Mouse (Mus musculus) c-Kit-negative CD71-positive TER-119-positive erythroid progenitor cells, embryonic 14.5 days (primary cell): ENCODE data around the gene Gfer.
A peak's percentile ranks its signal among the peaks of the same experiment; 100 is the strongest.
"Not testable (repeated sequence)": the region's sequence is repeated elsewhere in the genome, so short reads cannot be mapped to it uniquely, and the experiment has no call there.

Experiments used
- DNase-seq: peaks from one replicate; pipeline ENCODE4 v3.0.0-alpha.2; 2013; ENCODE audit warnings: low read depth, low spot score

The Gfer gene

DNA sequence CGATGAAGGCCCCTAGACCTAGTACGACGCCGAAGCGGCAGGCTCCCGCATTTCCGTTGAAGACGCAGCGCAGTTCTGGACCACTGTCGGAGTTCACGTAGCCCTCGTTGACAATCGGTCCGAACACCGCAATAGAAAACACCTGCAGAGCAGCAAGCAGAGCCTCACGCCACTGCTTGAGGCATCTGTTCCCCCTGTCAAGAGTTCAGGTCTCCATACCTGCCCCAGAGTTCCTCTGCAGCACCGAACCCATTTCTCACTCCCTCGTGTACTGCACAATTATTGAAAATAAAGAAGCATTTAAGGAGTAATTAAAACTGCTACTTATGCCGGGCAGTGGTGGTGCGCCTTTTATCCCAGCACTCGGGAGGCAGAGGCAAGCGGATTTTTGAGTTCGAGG lies 8.4 kb downstream of the Gfer start:
- no peak for DNase-seq

DNA sequence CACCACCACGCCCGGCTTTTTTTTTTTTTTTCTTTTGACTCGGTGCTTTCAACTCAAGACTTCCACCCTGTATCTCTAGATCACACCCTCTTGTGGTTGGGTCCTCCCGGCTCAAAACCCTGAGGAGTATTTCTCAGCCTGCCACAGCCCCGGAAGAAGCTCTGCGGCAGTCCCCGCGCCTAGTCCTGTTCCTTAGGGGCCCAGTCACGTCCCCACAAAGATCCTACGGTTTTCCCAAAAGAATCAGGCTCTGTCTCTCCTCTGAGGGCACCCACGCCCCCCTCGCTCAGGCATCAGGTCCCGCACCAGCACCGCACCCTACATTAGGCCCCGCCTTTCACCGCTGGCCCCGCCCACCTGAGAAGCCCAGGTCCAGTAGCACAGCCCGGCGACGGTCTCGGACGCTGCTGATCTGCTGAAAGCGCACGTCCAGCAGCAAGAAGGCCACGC lies 8.8 kb downstream of the Gfer start:
- DNase-seq = peak; percentile 43

DNA sequence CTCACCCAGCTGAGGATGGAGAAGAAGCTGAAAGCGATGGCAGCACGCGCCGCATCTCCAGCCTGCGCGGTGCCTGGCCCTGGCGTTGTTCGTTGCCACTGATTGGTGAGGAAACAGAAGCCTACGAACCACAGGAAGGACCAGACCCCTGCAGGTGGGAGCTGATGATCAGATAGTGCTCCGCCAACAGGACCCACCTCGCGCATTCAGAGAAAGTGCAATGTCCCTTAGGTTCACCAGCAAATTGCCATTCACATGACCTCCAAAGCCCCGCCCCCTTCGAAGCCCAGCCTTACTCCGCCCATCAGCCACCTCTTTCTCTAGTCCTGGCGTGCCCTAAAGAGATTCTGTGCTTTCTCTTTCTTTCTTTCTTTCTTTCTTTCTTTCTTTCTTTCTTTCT lies 9.4 kb downstream of the Gfer start:
- DNase-seq = no peak

DNA sequence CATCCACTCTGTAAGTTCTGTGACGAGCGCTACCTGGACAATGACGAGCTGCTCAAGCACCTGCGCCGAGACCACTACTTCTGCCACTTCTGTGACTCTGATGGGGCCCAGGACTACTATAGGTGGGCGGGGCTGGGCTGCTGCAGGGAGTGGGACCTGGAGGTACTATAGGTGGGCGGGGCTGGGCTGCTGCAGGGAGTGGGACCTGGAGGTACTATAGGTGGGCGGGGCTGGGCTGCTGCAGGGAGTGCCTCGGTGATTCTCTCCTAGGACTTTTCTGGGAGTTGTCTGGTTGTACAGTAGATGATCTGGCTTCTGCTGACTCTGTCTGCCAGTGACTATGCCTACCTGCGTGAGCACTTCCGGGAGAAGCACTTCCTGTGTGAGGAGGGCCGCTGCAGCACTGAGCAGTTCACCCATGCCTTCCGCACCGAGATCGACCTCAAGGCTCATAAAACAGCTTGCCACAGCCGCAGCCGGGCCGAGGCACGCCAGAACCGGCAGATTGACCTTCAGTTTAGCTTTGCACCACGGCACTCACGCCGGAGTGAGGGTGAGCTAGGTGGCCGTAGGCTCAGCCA lies 18.4 kb downstream of the Gfer start:
- no peak for DNase-seq

DNA sequence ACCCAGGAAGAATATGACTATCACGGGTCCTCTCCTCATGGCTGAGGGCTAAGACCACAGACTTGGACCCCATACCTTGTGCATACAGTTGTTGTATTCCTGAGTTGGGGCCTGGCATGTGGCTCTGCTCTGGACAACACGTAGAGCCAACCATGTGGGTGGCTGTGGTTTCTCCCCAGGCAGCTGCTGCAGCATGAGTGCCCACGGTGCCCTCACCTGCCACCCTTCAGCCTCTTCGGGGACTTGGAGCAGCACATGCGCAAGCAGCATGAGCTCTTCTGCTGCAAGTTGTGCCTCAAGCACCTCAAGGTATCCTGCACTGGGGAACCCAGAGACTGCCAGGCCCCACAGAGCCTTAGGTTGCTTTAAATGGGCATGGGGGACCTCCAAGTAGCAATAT lies 19.1 kb downstream of the Gfer start:
- DNase-seq = no peak

DNA sequence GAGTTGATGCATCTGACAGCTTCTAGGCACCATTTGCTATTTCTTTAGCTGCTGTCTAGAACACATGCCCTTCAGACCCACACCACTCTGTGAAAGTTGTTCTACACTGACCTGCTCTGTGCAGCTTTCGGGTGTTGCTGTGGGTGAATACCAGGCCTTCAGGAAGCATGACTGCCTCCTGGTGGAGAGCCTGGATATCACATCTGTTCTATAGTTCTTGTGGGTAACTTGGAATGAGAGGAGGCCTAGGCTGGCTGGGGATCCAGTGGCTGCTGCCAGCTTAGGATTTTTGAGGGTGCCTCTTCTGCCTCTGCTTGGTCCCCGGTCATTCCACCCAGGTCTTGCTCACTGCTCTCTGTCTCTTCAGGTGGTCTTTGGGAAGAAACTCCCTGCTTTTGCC lies 19.8 kb downstream of the Gfer start:
- peak; percentile 66 for DNase-seq

DNA sequence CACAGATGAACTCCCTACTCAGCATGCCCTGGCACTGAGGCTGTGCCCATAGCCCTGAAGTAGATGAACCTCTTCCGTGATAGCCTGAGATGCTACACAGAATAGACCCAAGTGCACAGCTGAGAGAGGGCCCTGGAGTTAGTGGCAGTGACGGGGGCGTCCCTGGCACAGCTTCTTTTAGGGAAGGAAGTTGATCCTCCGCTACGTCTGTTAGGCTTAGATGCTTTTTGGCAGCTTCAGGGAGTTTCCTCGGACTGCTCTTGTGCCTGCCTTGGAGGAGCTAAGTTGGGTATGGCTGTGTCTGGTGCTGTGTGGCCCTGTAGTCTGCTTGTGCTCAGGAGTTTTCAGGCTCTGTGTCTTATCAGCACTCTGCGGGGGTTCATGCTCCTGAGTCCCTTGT lies 21.7 kb downstream of the Gfer start:
- no peak for DNase-seq

DNA sequence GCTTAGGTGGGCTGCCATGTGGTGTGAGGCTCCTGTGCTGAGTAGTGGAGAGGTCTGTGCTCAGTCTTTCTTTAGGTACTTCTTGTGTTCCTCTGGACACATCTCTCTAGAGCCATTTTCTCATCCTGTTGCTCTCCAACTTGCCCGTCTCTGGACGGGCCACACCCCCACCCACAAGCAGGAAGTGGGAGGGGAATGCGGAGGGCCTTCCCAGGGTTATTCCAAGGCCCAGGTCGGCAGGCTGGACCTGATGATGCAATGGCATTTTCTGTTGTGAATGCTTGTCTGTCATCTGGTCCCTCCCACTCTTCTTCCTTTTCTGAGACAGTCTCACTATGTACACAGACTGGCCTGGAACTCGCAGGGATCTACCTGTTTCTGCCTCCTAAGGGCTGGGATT lies 23.8 kb downstream of the Gfer start:
- no peak for DNase-seq

DNA sequence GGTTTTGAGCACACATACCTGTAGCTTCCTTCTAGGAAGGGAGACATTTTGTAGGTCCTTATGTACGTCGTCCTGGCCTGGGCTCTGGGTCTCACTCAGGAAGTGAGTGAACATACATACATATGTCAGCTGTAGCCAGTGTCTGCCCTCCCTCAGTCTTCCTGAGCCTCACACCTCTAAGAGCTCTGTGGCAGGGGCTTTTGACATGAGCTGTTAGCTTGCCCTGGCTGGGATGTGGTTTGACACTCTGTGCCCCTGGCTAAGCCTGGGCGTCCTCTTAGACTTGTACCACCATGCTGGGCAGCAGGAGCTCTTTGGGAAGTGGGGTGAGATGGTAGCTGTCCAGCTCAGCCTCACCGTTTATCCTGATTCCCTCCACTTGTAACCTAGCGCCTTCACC lies 24.6 kb downstream of the Gfer start:
- DNase-seq = no peak

DNA sequence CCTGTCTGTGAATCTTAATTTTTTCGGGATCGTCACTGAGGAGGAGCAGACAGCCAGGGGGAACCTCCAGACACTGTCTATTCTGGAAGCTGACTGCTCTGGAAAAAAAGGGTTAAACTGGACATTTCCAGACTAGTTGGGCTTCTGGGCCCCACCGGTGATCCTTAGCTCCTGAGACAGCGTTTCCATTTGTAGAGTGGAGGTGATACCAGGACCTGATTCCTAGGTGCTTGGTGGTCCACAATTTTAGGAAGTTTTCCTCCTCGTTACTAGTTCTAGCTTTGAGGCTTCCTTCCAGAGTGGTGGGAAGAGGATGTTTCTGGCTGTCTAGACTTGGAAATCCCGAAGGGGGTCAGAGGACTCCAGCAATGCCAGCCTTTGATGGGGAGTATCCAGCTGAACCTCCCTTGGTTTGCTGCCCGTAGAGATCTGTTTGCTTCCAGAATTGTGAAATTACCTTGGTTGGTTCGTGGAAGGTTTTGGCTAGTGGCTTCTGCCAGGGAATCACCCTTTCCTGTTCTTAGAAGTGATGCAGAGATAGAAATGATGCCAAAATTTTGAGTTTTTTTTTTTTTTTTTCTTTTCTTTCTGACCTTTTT lies 25.6 kb downstream of the Gfer start:
- no peak for DNase-seq

DNA sequence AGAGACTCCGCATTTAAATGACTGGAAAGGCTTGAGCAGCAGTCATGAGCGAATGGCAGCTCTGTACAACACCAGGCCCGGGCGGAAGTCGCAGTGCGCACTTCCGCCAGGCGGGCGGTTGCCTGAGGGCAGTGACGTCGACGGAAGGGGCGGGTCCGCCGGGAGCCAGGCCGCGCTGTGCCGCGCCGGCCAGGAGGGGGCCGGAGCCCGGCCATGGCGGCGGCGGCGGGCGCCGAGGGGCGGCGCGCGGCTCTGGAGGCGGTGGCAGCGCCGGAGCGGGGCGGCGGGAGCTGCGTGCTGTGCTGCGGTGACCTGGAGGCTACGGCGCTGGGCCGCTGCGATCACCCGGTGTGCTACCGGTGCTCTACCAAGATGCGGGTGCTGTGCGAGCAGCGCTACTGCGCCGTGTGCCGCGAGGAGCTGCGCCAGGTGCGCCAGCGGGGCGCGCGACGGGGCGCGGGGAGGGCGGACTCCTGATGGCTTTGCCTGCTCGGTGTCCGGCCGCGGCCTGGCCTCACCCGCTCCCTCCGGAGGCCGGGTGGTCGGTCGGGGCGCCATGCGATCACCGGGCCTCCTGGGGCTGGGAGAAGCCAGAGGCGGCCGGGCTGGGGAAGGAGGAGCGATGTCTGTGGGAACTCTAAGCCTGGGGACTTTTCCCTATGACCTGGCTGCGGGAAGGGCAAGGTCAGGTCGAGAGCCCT lies 26.3 kb downstream of the Gfer start, which contains the start of gene Zfp598:
TSS of gene Zfp598 (plus strand) at position 143 of the 701 bp plus-strand sequence.
- DNase-seq = peak; percentile 85

DNA sequence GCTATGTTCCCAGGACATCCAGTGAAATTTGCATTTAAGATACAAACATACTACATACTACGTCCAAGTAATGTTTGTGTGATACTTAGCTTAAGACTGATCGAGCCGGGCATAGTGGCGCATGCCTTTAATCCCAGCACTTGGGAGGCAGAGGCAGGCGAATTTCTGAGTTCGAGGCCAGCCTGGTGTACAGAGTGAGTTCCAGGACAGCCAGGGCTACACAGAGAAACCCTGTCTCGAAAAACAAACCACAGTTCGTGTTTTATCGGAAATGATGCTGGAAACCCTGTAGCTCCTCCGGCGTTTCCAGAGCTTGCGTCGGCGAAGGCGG lies 26.8 kb downstream of the Gfer start:
- not testable (repeated sequence) for DNase-seq

DNA sequence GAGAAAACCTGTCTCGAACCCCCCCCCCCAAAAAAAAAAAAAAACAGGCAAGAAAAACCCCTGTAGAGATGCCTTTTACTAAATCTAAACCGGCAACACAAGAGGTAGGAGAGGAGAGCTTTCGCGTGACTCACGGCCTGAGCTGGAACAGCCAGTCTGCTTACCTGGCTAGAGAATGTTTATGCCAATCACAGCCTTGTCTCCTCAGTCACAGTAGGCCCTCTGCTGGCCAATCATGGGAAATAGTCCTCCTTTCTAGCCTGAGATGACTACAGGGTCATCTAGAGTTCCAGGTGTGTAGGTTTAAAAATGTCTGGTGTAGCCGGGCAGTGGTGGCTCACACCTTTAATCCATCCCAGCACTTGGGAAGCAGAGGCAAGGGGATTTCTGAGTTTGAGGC lies 28.5 kb downstream of the Gfer start:
- DNase-seq = no peak

DNA sequence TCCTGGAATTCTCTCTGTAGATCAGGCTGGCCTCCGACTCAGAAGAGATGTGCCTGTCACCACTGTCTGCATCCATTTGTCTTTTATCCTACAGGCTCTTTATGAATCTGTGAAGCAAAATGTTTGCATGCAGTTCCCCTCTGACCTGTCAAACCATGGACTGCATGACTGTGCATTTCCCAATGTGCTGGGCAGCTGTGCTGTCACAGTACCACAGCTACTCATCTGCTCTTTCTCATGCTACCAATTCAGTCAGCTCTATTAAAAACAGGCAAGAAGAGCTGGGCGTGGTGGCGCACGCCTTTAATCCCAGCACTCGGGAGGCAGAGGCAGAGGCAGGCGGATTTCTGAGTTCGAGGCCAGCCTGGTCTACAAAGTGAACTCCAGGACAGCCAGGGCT lies 28.9 kb downstream of the Gfer start:
- DNase-seq = not testable (repeated sequence)

DNA sequence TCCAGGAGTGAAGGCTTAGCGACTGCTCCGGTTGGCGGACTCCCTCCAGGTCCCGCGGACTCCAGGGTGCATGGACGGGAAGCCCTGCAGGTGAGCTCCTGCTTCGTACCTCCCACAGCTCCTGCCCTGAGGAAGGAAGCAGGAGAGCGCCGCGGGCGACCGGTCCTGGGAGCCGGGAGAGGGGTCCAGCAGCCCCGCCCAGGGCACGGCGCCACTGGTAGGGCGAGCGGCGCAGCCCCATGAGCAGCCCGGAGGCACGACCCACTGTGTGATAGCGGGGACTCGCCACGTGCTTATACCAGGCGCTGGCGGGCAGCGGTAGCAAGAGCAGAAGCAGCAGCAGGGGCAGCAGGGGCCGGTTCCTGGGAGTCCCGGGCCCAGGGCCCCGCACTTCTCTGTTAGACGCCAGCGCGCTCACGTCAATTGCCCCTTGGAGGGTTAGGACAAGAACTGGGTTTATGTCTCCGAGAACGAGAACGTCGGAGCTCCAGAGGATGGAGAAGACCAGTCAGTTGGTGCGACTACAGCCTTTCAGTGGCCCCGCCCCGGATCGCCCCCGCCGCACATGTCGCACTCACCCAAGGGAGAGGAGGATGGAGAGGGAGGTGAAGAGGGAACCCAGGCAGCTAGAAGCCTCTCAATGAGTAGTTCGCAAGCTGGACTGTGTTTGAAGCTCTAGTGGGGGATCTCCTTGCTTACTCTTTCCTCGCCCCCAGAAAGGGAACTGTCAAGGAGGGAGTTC lies 37.8 kb downstream of the Gfer start, which contains the start of gene Npw:
TSS of gene Npw (minus strand) at position 441 of the 742 bp plus-strand sequence.
- DNase-seq = no peak

DNA sequence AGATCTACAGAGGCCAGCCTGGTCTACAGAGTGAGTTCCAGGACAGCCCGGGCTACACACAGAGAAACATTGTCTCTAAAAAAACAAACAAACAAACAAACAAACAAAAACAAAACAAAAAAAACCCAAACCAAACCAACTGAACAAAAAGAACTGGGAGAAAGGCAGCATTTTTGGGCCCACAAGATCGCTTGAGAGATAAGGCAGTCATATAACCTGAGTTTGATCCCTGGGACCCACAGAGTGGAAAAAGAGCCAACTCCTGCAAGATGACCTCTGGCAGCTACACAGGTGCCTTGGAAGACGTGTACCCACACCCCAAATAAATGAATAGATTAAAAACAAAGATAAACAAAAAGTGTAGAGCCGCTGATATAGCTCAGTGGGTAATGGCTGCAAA lies 41.0 kb downstream of the Gfer start:
- no peak for DNase-seq

DNA sequence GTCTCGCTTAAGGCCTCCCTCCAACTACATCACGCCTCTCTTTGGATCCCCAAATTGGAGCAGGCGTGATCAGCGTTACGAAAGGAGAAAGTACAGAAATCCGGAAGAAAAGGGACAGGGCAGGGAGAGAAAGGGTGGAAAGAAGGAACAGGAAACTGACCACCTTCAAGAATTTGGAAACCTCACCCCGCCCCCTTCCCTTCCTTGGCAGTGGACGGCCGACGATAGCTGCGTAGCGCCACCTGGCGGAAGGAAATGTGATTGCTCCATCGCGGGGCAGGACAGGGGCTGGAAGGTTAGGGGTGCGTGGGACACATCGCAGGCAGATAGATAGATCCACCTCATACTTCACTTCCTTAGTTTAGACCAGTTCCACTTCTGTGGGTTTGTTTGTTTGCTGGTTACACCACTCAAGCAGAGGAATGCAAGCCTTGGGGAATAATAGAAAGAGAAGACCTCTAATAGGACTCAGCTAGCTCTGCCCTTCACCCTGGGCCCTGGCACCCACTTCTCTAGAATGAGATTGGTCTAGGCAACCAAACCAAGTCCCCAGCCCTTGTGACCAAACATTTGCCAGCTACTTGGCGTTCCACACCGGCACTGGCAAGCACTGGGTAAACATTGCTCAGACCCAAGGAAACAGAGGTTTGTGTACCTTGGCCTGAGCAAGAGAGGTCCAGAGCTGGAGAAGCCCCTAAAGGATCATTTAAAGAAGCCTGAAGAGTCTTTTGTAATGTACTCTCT lies 41.8 kb downstream of the Gfer start:
- no peak for DNase-seq

DNA sequence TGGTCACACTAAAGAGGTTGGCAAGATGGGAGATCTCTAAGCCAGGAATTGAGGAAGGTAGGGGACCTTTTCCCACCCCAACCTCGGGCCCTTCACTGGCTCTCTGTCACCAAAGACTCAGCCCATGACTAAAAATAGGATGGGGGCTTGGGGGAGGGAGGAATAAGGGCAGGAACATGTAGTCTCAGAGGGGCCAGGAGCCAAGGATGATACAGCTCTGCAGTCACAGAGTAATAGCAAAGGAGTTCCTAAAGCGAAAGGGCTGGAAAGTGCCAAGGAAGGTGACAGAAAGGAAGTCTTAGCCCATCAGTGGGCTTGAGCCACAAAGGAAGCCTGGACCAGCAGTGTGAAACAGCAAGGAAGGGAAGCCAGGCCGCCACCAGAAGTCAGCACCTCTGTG lies 44.1 kb downstream of the Gfer start:
- no peak for DNase-seq

DNA sequence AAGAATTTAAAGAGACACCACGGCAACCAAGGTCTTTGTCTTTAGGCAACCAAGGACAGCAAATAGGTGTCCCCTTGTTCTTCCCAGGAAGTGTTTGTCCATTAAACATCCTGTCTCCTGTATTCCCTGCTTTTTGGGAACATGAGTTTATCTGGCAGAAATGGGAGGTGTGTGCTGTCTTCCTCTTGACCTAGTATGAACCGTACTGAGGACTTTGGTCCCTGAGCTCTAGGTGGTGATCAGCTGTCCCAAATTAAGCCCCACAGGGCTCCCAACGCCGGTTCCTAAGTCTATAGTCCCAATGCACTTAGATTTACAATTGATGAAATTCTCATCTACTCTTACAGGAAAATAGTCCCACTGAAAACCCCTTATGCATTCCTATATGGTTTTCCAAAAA lies 45.2 kb downstream of the Gfer start:
- no peak for DNase-seq

DNA sequence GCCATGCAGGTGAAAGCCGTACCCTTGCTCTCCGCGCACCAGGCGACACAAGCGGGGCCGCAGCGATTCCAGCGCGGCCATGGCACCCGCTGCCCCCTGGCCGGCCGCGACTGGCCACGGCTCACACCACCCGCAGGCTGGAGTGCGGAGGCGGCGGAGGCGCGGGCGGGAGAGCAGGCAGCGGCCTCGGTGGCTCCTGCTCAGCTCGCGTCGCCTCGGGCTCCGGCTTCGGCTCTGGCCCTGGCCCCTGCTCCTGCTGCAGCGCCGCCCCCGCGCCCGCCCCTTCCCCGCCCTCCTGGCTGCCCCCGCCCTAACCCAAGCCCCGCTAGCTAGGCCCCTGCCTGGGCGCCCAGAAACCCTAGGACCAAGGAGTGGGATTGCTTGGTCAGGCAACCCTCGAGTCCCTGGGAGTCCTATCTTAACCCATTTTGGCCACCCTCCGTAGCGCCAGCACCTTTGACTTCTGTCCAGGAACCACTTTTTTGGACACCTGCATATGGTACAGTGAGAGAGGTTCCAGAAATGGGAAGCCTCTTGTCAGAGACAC lies 45.8 kb downstream of the Gfer start, which contains the start of gene Slc9a3r2:
TSS of gene Slc9a3r2 (minus strand) at position 258 of the 547 bp plus-strand sequence.
- DNase-seq = no peak

DNA sequence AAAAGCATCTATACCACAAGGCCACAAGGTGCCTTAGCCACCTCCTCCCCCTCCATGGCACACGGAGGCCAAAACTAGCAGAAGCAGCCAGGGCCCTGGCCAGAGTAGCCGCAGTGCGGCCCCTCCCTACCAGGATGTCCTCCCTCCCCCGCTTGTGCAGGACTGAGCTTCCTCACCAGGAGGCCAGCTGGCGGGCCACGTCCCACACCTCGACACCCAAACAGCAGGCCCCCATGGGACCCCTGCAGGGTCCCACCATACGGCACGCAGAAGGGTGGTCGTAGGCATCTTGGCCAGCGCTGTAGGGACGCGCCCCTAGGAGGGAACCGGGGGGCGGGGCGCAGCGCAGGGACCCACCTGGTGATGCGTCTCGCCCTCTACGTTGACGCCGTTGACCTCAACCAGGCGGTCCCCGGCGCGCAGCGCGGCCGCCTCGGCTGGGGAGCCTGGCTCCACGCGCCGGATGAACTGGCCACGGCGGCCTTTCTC lies 46.3 kb downstream of the Gfer start:
- DNase-seq = no peak
